Mouse (Mus musculus) myocyte (in vitro differentiated cells): ENCODE results near the gene Tmem206. TPM values are rescaled to one million over a fixed set of nuclear protein-coding genes. Genes with fewer than 3 reads are reported as not detected.

Source experiments
- H3K27me3 ChIP-seq: one replicate; pipeline ENCODE4 v1.6.1; 2011; ENCODE audit not compliant: control insufficient read depth, insufficient read depth, insufficient read length
- H3K36me3 ChIP-seq: one replicate; pipeline ENCODE4 v1.6.1; 2011; ENCODE audit not compliant: control insufficient read depth, insufficient read depth
- H3K4me2 ChIP-seq: one replicate; pipeline ENCODE4 v1.6.1; 2011; ENCODE audit warnings: low read depth, control low read depth
- H3K4me3 ChIP-seq: one replicate; pipeline ENCODE4 v1.5.1; 2011; ENCODE audit warnings: mild to moderate bottlenecking, control low read depth, moderate library complexity
- H3K79me2 ChIP-seq: one replicate; pipeline ENCODE4 v1.6.1; 2011; ENCODE audit not compliant: control insufficient read depth, insufficient read depth
- H3ac ChIP-seq: one replicate; pipeline ENCODE4 v1.6.1; 2011; ENCODE audit not compliant: control insufficient read depth, insufficient read length
- CEBPB ChIP-seq: IDR thresholded peaks from 2 replicates; pipeline ENCODE4 v1.6.1; 2011; ENCODE audit warnings: mild to moderate bottlenecking, moderate library complexity; ENCODE audit not compliant: poor library complexity, insufficient read depth, severe bottlenecking
- E2F4 ChIP-seq: IDR thresholded peaks from one replicate; pipeline ENCODE4 v1.6.1; 2011; ENCODE audit warnings: mild to moderate bottlenecking, control low read depth, moderate library complexity; ENCODE audit not compliant: insufficient read depth
- MAX ChIP-seq: IDR thresholded peaks from one replicate; pipeline ENCODE4 v1.6.1; 2011; ENCODE audit warnings: low read depth, mild to moderate bottlenecking, control low read depth
- MYOD1 ChIP-seq, 3 experiments: IDR thresholded peaks; one replicate each; pipeline ENCODE4 v1.6.1; 2011; ENCODE audit warnings: control low read depth in 2 of 3, low read depth in 2 of 3, mild to moderate bottlenecking in 2 of 3, moderate library complexity in 1 of 3; ENCODE audit not compliant: insufficient read length in 2 of 3, control insufficient read depth in 1 of 3
- MYOG ChIP-seq, 3 experiments: IDR thresholded peaks; one replicate each; pipeline ENCODE4 v1.6.1; 2011; ENCODE audit warnings: control low read depth in 2 of 3, low read depth in 2 of 3, mild to moderate bottlenecking in 2 of 3; ENCODE audit not compliant: insufficient read length in 2 of 3, control insufficient read depth in 1 of 3, insufficient read depth in 1 of 3
- POLR2A ChIP-seq: IDR thresholded peaks from one replicate; pipeline ENCODE4 v1.6.1; 2011; ENCODE audit warnings: low read depth, mild to moderate bottlenecking, control low read depth, moderate library complexity; ENCODE audit not compliant: insufficient read length
- POLR2AphosphoS2 ChIP-seq: IDR thresholded peaks from one replicate; pipeline ENCODE4 v1.6.1; 2011; ENCODE audit warnings: low read depth, control low read depth; ENCODE audit not compliant: insufficient read length
- REST ChIP-seq: IDR thresholded peaks from one replicate; pipeline ENCODE4 v1.6.1; 2011; ENCODE audit warnings: mild to moderate bottlenecking, control low read depth, moderate library complexity; ENCODE audit not compliant: insufficient read depth, insufficient read length
- SRF ChIP-seq: IDR thresholded peaks from one replicate; pipeline ENCODE4 v1.6.1; 2011; ENCODE audit warnings: low read depth; ENCODE audit not compliant: control insufficient read depth, insufficient read length
- TCF12 ChIP-seq: IDR thresholded peaks from one replicate; pipeline ENCODE4 v1.6.1; 2011; ENCODE audit warnings: mild to moderate bottlenecking, control low read depth; ENCODE audit not compliant: poor library complexity, insufficient read depth, severe bottlenecking
- TCF3 ChIP-seq: IDR thresholded peaks from one replicate; pipeline ENCODE4 v1.6.1; 2011; ENCODE audit warnings: low read depth, control low read depth; ENCODE audit not compliant: insufficient read length
- USF1 ChIP-seq: IDR thresholded peaks from one replicate; pipeline ENCODE4 v1.6.1; 2011; ENCODE audit warnings: low read depth, mild to moderate bottlenecking, control low read depth, moderate library complexity
- polyA plus RNA-seq: library from polyadenylated mRNA; unstranded; fragments of >200 nt; fragmentation: generic; extraction: Trizol; gene quantifications from one replicate; pipeline ENCODE4 v1.2.1, GENCODE M21; 2012; ENCODE audit warnings: missing spikeins

The Tmem206 gene
- polyA plus RNA-seq, 1 experiment: 12.1 TPM

- no peak overlapping the region for H3ac ChIP-seq
- H3K27me3 ChIP-seq: no peaks in the 10 kb centered on the region
- no peak overlapping the region for H3K4me2 ChIP-seq
- TF ChIP-seq E2F4 (no peak), SRF (no peak), POLR2AphosphoS2 (no peak), TCF12 (no peak), POLR2A (no peak), USF1 (no peak), MYOG (IDR thresholded peaks at IDR 0.05; ENCODE audit: control insufficient read depth in 1 of 3, insufficient read depth in 1 of 3, insufficient read length in 2 of 3, low read depth in 2 of 3) (no peak), TCF3 (no peak), MYOD1 (IDR thresholded peaks at IDR 0.05; ENCODE audit: control insufficient read depth in 1 of 3, insufficient read length in 2 of 3, low read depth in 2 of 3) (no peak), REST (no peak), MAX (no peak), CEBPB (no peak)
- no peaks in the 10 kb centered on the region for H3K36me3 ChIP-seq
- H3K4me3 ChIP-seq: no peak overlapping the region
- H3K79me2 ChIP-seq: peaks cover 73% of the 10 kb centered on the region
Measured at GRCm38 (mm10) chr1:191381955-191382736, 56.4 kb downstream of the Tmem206 start.

GRCm38 (mm10) chr1:191384786-191385430, 59.2 kb downstream of the Tmem206 start:
- Histone ChIP-seq H3K36me3 (no peaks in the 10 kb centered on the region), H3K79me2 (peaks cover 60% of the 10 kb centered on the region), H3ac (no peak overlapping the region), H3K4me2 (no peak overlapping the region), H3K27me3 (no peaks in the 10 kb centered on the region), H3K4me3 (no peak overlapping the region)
- no peak for TF ChIP-seq SRF
- no peak for TF ChIP-seq MYOD1 (IDR thresholded peaks at IDR 0.05; ENCODE audit: control insufficient read depth in 1 of 3, insufficient read length in 2 of 3, low read depth in 2 of 3)
- no peak for TF ChIP-seq POLR2A
- no peak for TF ChIP-seq REST
- no peak for TF ChIP-seq TCF12
- TF ChIP-seq USF1: no peak
- no peak for TF ChIP-seq MAX
- no peak for TF ChIP-seq POLR2AphosphoS2
- no peak for TF ChIP-seq CEBPB

GRCm38 (mm10) chr1:191391311-191391710, 65.6 kb downstream of the Tmem206 start:
- no peak overlapping the region for H3ac ChIP-seq
- H3K4me2 ChIP-seq: peak overlapping the region; percentile 21
- no peak for TF ChIP-seq MYOD1 (IDR thresholded peaks at IDR 0.05; ENCODE audit: control insufficient read depth in 1 of 3, insufficient read length in 2 of 3, low read depth in 2 of 3)
- TF ChIP-seq REST: no peak
- TF ChIP-seq CEBPB: no peak
- TF ChIP-seq MAX: no peak
- TF ChIP-seq E2F4: no peak
- no peak for TF ChIP-seq TCF3
- TF ChIP-seq TCF12: no peak
- no peak for TF ChIP-seq POLR2AphosphoS2
- no peak for TF ChIP-seq USF1
- TF ChIP-seq SRF: no peak
- H3K4me3 ChIP-seq: no peak overlapping the region
- H3K79me2 ChIP-seq: peaks cover 71% of the 10 kb centered on the region
- no peaks in the 10 kb centered on the region for H3K36me3 ChIP-seq
- no peaks in the 10 kb centered on the region for H3K27me3 ChIP-seq

GRCm38 (mm10) chr1:191393536-191393935, 67.8 kb downstream of the Tmem206 start:
- Histone ChIP-seq H3K36me3 (no peaks in the 10 kb centered on the region), H3K4me3 (no peak overlapping the region), H3K4me2 (no peak overlapping the region), H3K27me3 (no peaks in the 10 kb centered on the region), H3K79me2 (peaks cover 71% of the 10 kb centered on the region), H3ac (no peak overlapping the region)
- no peak for TF ChIP-seq TCF12
- TF ChIP-seq MYOD1 (IDR thresholded peaks at IDR 0.05; ENCODE audit: control insufficient read depth in 1 of 3, insufficient read length in 2 of 3, low read depth in 2 of 3): no peak
- no peak for TF ChIP-seq POLR2AphosphoS2
- TF ChIP-seq SRF: no peak

- peak overlapping the region; percentile 54 for H3K4me3 ChIP-seq
- TF ChIP-seq TCF3 (no peak), SRF (no peak), CEBPB (no peak), MYOG (IDR thresholded peaks at IDR 0.05; ENCODE audit: control insufficient read depth in 1 of 3, insufficient read depth in 1 of 3, insufficient read length in 2 of 3, low read depth in 2 of 3) (no peak), MYOD1 (IDR thresholded peaks at IDR 0.05; ENCODE audit: control insufficient read depth in 1 of 3, insufficient read length in 2 of 3, low read depth in 2 of 3) (no peak), USF1 (no peak), REST (no peak), E2F4 (no peak), POLR2AphosphoS2 (no peak), POLR2A (no peak)
- H3K27me3 ChIP-seq: no peaks in the 10 kb centered on the region
- H3K36me3 ChIP-seq: no peaks in the 10 kb centered on the region
- H3ac ChIP-seq: no peak overlapping the region
- peaks cover 70% of the 10 kb centered on the region for H3K79me2 ChIP-seq
- H3K4me2 ChIP-seq: peak overlapping the region; percentile 90
Measured at GRCm38 (mm10) chr1:191394126-191394525, 68.4 kb downstream of the Tmem206 start.
